ENCODE assay signal across 8 mouse cellular contexts in genomic region chrX:38600995-38601369, GRCm38 (mm10). TPM values are rescaled to one million over a fixed set of nuclear protein-coding genes. Genes with fewer than 3 reads are reported as not detected.
DNase-seq lines count a peak whose midpoint lies in the region; ATAC-seq and TF ChIP-seq lines count a peak whose summit lies in the region.

No protein-coding gene starts in this region.

- no peaks in the 10 kb centered on the region for H3K36me3 ChIP-seq in neural tube, embryonic 11.5 days (ENCODE audit: control insufficient read depth, insufficient read depth, low read length)
- no peaks in the 10 kb centered on the region for H3K36me3 ChIP-seq in heart, adult 2 months (ENCODE audit: control insufficient read depth, insufficient read depth, low read length)
- H3K36me3 ChIP-seq in kidney, embryonic 15.5 days = no peaks in the 10 kb centered on the region; the same call in 1 of the 2 replicates
- no peaks in the 10 kb centered on the region for H3K36me3 ChIP-seq in limb, embryonic 15.5 days
- H3K36me3 ChIP-seq in midbrain, embryonic 14.5 days (ENCODE audit: control insufficient read depth, insufficient read depth, low read length) = peaks cover 2% of the 10 kb centered on the region; the same call in 1 of the 2 replicates
- no peaks in the 10 kb centered on the region for H3K36me3 ChIP-seq in stomach, embryonic 15.5 days

- no peaks in the 10 kb centered on the region for H3K4me1 ChIP-seq in neural tube, embryonic 11.5 days (ENCODE audit: control insufficient read depth, insufficient read depth, low read length)
- no peaks in the 10 kb centered on the region for H3K4me1 ChIP-seq in heart, adult 2 months (ENCODE audit: control insufficient read depth, insufficient read depth, low read length)
- no peaks in the 10 kb centered on the region for H3K4me1 ChIP-seq in kidney, embryonic 15.5 days
- H3K4me1 ChIP-seq in limb, embryonic 15.5 days = no peaks in the 10 kb centered on the region
- no peaks in the 10 kb centered on the region for H3K4me1 ChIP-seq in midbrain, embryonic 14.5 days (ENCODE audit: control insufficient read depth, insufficient read depth, low read length)
- no peaks in the 10 kb centered on the region for H3K4me1 ChIP-seq in stomach, embryonic 15.5 days

- peak overlapping the region; percentile 43 for H3K4me3 ChIP-seq in neural tube, embryonic 11.5 days (ENCODE audit: low read depth, low read length)
- peak overlapping the region; percentile 61 for H3K4me3 ChIP-seq in heart, adult 2 months
- peak overlapping the region; percentile 53 for H3K4me3 ChIP-seq in kidney, embryonic 15.5 days (replicated peaks)
- H3K4me3 ChIP-seq in limb, embryonic 15.5 days = peak overlapping the region; percentile 48
- H3K4me3 ChIP-seq in midbrain, embryonic 14.5 days (replicated peaks; ENCODE audit: low read depth, low read length) = peak overlapping the region; percentile 47
- peak overlapping the region; percentile 48 for H3K4me3 ChIP-seq in stomach, embryonic 15.5 days (replicated peaks)

- no peak for TF ChIP-seq CTCF in heart, adult 2 months (IDR thresholded peaks at IDR 0.05)

- WGBS in neural tube, embryonic 11.5 days = 23% methylated on average over 3 of the region's 3 CpGs
- 16% methylated on average over 3 of the region's 3 CpGs for WGBS in heart, adult 2 months
- WGBS in kidney, embryonic 15.5 days = 24% methylated on average over 3 of the region's 3 CpGs
- 18% methylated on average over 3 of the region's 3 CpGs for WGBS in limb, embryonic 15.5 days
- WGBS in midbrain, embryonic 14.5 days = 18% methylated on average over 3 of the region's 3 CpGs
- WGBS in stomach, embryonic 15.5 days = 19% methylated on average over 3 of the region's 3 CpGs

- intact Hi-C loops in heart, adult 2 months (cut with DNase I) = loop anchor here (1.0 to 10.0 kb wide), 4 partner anchors 34 to 146 kb away; partner anchors contain the start of genes C1galt1c1 and Lamp2

- no peaks in the 10 kb centered on the region for H3K9me3 ChIP-seq in neural tube, embryonic 11.5 days (ENCODE audit: control insufficient read depth, low read length)
- H3K9me3 ChIP-seq in kidney, embryonic 15.5 days (replicated peaks) = no peaks in the 10 kb centered on the region
- no peaks in the 10 kb centered on the region for H3K9me3 ChIP-seq in limb, embryonic 15.5 days
- H3K9me3 ChIP-seq in midbrain, embryonic 14.5 days (ENCODE audit: control insufficient read depth, low read length) = no peaks in the 10 kb centered on the region
- H3K9me3 ChIP-seq in stomach, embryonic 15.5 days = no peaks in the 10 kb centered on the region

- H3K9ac ChIP-seq in neural tube, embryonic 11.5 days (ENCODE audit: low read length) = peak overlapping the region; percentile 64
- peak overlapping the region; percentile 68 for H3K9ac ChIP-seq in heart, adult 2 months (ENCODE audit: low read depth, low read length)
- H3K9ac ChIP-seq in kidney, embryonic 15.5 days = peak overlapping the region; percentile 41
- peak overlapping the region; percentile 33; the same call in 1 of the 2 replicates for H3K9ac ChIP-seq in limb, embryonic 15.5 days
- peak overlapping the region; percentile 62 for H3K9ac ChIP-seq in midbrain, embryonic 14.5 days (replicated peaks; ENCODE audit: low read length)
- peak overlapping the region; percentile 16; the same call in 1 of the 2 replicates for H3K9ac ChIP-seq in stomach, embryonic 15.5 days

- H3K4me2 ChIP-seq in neural tube, embryonic 11.5 days (ENCODE audit: low read depth) = peak overlapping the region; percentile 47
- H3K4me2 ChIP-seq in kidney, embryonic 15.5 days = peak overlapping the region; percentile 58
- peak overlapping the region; percentile 51 for H3K4me2 ChIP-seq in limb, embryonic 15.5 days
- H3K4me2 ChIP-seq in midbrain, embryonic 14.5 days (ENCODE audit: low read length) = peak overlapping the region; percentile 59
- peak overlapping the region; percentile 51 for H3K4me2 ChIP-seq in stomach, embryonic 15.5 days

- peak overlapping the region; percentile 67 for H3K27ac ChIP-seq in neural tube, embryonic 11.5 days (ENCODE audit: low read depth, low read length)
- H3K27ac ChIP-seq in heart, adult 2 months = peak overlapping the region; percentile 69
- peak overlapping the region; percentile 86 for H3K27ac ChIP-seq in kidney, embryonic 15.5 days
- H3K27ac ChIP-seq in limb, embryonic 15.5 days = peak overlapping the region; percentile 76
- peak overlapping the region; percentile 82 for H3K27ac ChIP-seq in midbrain, embryonic 14.5 days (replicated peaks; ENCODE audit: low read depth, low read length)
- H3K27ac ChIP-seq in stomach, embryonic 15.5 days = peak overlapping the region; percentile 83

- no peak for TF ChIP-seq EP300 in heart, adult 2 months (IDR thresholded peaks at IDR 0.05; ENCODE audit: insufficient read depth, low read depth, low read length)

- TF ChIP-seq POLR2A in heart, adult 2 months (IDR thresholded peaks at IDR 0.05; ENCODE audit: insufficient read depth, low read depth, low read length) = no peak

- H3K79me2 ChIP-seq in heart, adult 2 months (replicated peaks; ENCODE audit: control insufficient read depth, insufficient read depth, low read length) = no peaks in the 10 kb centered on the region

- H3K27me3 ChIP-seq in neural tube, embryonic 11.5 days (ENCODE audit: control insufficient read depth, insufficient read depth, low read length) = no peaks in the 10 kb centered on the region
- no peaks in the 10 kb centered on the region for H3K27me3 ChIP-seq in heart, adult 2 months (ENCODE audit: control insufficient read depth, insufficient read depth, low read length)
- no peaks in the 10 kb centered on the region for H3K27me3 ChIP-seq in kidney, embryonic 15.5 days
- no peaks in the 10 kb centered on the region for H3K27me3 ChIP-seq in limb, embryonic 15.5 days
- no peaks in the 10 kb centered on the region for H3K27me3 ChIP-seq in midbrain, embryonic 14.5 days (ENCODE audit: control insufficient read depth, insufficient read depth, low read length)
- no peaks in the 10 kb centered on the region for H3K27me3 ChIP-seq in stomach, embryonic 15.5 days (replicated peaks)

- ATAC-seq in neural tube, embryonic 11.5 days (ENCODE audit: insufficient read depth, low FRiP score, low TSS enrichment) = peak; percentile 66
- ATAC-seq in kidney, embryonic 15.5 days (replicated peaks; ENCODE audit: low FRiP score) = peak; percentile 71
- ATAC-seq in limb, embryonic 15.5 days (ENCODE audit: insufficient number of reproducible peaks, low FRiP score, low TSS enrichment, low read depth) = no peak
- ATAC-seq in midbrain, embryonic 14.5 days (ENCODE audit: low FRiP score, low TSS enrichment) = peak; percentile 64
- peak; percentile 53; the same call in 1 of the 2 replicates for ATAC-seq in stomach, embryonic 15.5 days (ENCODE audit: insufficient read depth, low FRiP score, low read depth)

- DNase-seq in neural tube, embryonic 11.5 days (ENCODE audit: low spot score) = peak; percentile 19
- DNase-seq in neural tube, embryonic 10.5 days (ENCODE audit: extremely low spot score, low spot score) = no peak
- peak; percentile 24 for DNase-seq in cerebellum, adult 9-10 months
- DNase-seq in heart, adult 2 months = peak in 1 of 2 experiments; percentile 22
- peak; percentile 56 for DNase-seq in midbrain, embryonic 14.5 days

RNA-seq across cellular contexts. Expression of gene Mcts1, which starts 0.6 kb away (rescaled TPM):
- polyA plus RNA-seq in neural tube, embryonic 11.5 days (2014; fragmentation: Nextera tagmentation; extraction: Ambion mirVana) = 102 TPM in 2 replicates
- total RNA-seq in heart, adult 2 months (2021) = 10 to 100 TPM; 32.5 to 34.7 TPM
- 11.9 and 17.1 TPM in 2 replicates for polyA plus RNA-seq in heart, adult 2 months (2012; rRNA removed)
- 84.3 and 91.2 TPM in 2 replicates for polyA plus RNA-seq in kidney, embryonic 15.5 days (2015; fragmentation: Nextera tagmentation; extraction: Ambion mirVana)
- polyA plus RNA-seq in limb, embryonic 15.5 days (2015; fragmentation: Nextera tagmentation; extraction: Ambion mirVana) = 91.5 and 109 TPM in 2 replicates
- 167 and 181 TPM in 2 replicates for polyA plus RNA-seq in midbrain, embryonic 14.5 days (2014; fragmentation: Nextera tagmentation; extraction: Ambion mirVana)
- polyA plus RNA-seq in stomach, embryonic 15.5 days (2015; fragmentation: Nextera tagmentation; extraction: Ambion mirVana) = 88.7 and 91.1 TPM in 2 replicates

RNA-seq across cellular contexts. Expression of gene Cul4b, which starts 25.0 kb away (rescaled TPM):
- 45.5 and 47.8 TPM in 2 replicates for polyA plus RNA-seq in neural tube, embryonic 11.5 days (2014; fragmentation: Nextera tagmentation; extraction: Ambion mirVana)
- 10 to 100 TPM; 11.0 to 12.8 TPM for total RNA-seq in heart, adult 2 months (2021)
- 3.1 and 4.7 TPM in 2 replicates for polyA plus RNA-seq in heart, adult 2 months (2012; rRNA removed)
- polyA plus RNA-seq in kidney, embryonic 15.5 days (2015; fragmentation: Nextera tagmentation; extraction: Ambion mirVana) = 31.5 and 32.4 TPM in 2 replicates
- polyA plus RNA-seq in limb, embryonic 15.5 days (2015; fragmentation: Nextera tagmentation; extraction: Ambion mirVana) = 20.1 and 23.9 TPM in 2 replicates
- polyA plus RNA-seq in midbrain, embryonic 14.5 days (2014; fragmentation: Nextera tagmentation; extraction: Ambion mirVana) = 20.4 and 26.0 TPM in 2 replicates
- polyA plus RNA-seq in stomach, embryonic 15.5 days (2015; fragmentation: Nextera tagmentation; extraction: Ambion mirVana) = 22.2 and 25.3 TPM in 2 replicates

RNA-seq across cellular contexts. Expression of gene C1galt1c1, which starts 33.9 kb away (rescaled TPM):
- 22.7 and 23.4 TPM in 2 replicates for polyA plus RNA-seq in neural tube, embryonic 11.5 days (2014; fragmentation: Nextera tagmentation; extraction: Ambion mirVana)
- total RNA-seq in heart, adult 2 months (2021) = 10 to 100 TPM; 11.6 to 13.1 TPM
- 6.2 and 10.3 TPM in 2 replicates for polyA plus RNA-seq in heart, adult 2 months (2012; rRNA removed)
- polyA plus RNA-seq in kidney, embryonic 15.5 days (2015; fragmentation: Nextera tagmentation; extraction: Ambion mirVana) = 32.5 and 39.4 TPM in 2 replicates
- polyA plus RNA-seq in limb, embryonic 15.5 days (2015; fragmentation: Nextera tagmentation; extraction: Ambion mirVana) = 31.7 and 35.0 TPM in 2 replicates
- polyA plus RNA-seq in midbrain, embryonic 14.5 days (2014; fragmentation: Nextera tagmentation; extraction: Ambion mirVana) = 26.1 and 27.3 TPM in 2 replicates
- polyA plus RNA-seq in stomach, embryonic 15.5 days (2015; fragmentation: Nextera tagmentation; extraction: Ambion mirVana) = 44.4 and 44.7 TPM in 2 replicates

Comparison
In these comparisons a context has a peak if more than half of its experiments do, and no peak if none do; other contexts are left out.
1. H3K9ac ChIP-seq: peak in every context shown above with its lines; median percentile 68 in heart, adult 2 months; 64 in neural tube, embryonic 11.5 days; 62 in midbrain, embryonic 14.5 days; 41 in kidney, embryonic 15.5 days; 33 in limb, embryonic 15.5 days; 16 in stomach, embryonic 15.5 days.